Mouse (Mus musculus) heart, embryonic 10.5 days (tissue): ENCODE measurements at regions not wholly inside any gene's neighbourhood (a gene's known extent, or its start where the extent isn't known, plus 50 kb on each side); places are given as distances from the start of the nearest gene placed in this dataset.

Experiments used
- DNase-seq: peaks from one replicate; pipeline ENCODE4 v3.0.0-alpha.2; 2017; ENCODE audit warnings: low spot score
- H3K27ac ChIP-seq: fragments of 300-500 bp; sonication (generic); 2 replicates; pipeline ENCODE4 v1.5.1; 2016; ENCODE audit warnings: mild to moderate bottlenecking
- H3K27me3 ChIP-seq: fragments of 300-500 bp; sonication (generic); 2 replicates; pipeline ENCODE4 v1.6.1; 2016; ENCODE audit warnings: mild to moderate bottlenecking; ENCODE audit not compliant: poor library complexity, insufficient read depth, severe bottlenecking
- H3K36me3 ChIP-seq: fragments of 300-500 bp; sonication (generic); 2 replicates; pipeline ENCODE4 v1.6.1; 2016; ENCODE audit warnings: mild to moderate bottlenecking, moderate library complexity
- H3K4me1 ChIP-seq: fragments of 300-500 bp; sonication (generic); 2 replicates; pipeline ENCODE4 v1.6.1; 2016; ENCODE audit warnings: mild to moderate bottlenecking
- H3K4me3 ChIP-seq: fragments of 300-500 bp; sonication (generic); 2 replicates; pipeline ENCODE4 v1.5.1; 2016; ENCODE audit warnings: mild to moderate bottlenecking, moderate library complexity
- H3K9me3 ChIP-seq: fragments of 300-500 bp; sonication (generic); 2 replicates; pipeline ENCODE4 v1.6.1; 2016; ENCODE audit warnings: mild to moderate bottlenecking, moderate library complexity
- WGBS: fragments of 180-500 bp; shearing (Covaris S2); methylation state at CpG from one replicate; pipeline ENCODE4 v1.1.7; 2016; 5-methylcytosine and 5-hydroxymethylcytosine counted together

- Histone ChIP-seq H3K36me3 (no peaks in the 10 kb centered on the region), H3K9me3 (no peaks in the 10 kb centered on the region), H3K27ac (no peak overlapping the region), H3K27me3 (no peaks in the 10 kb centered on the region), H3K4me1 (peaks cover 29% of the 10 kb centered on the region), H3K4me3 (no peak overlapping the region)
- DNase-seq = no peak
- 24% methylated on average over 6 of the region's 6 CpGs for WGBS
Measured at GRCm38 (mm10) chr10:66928211-66928990, 167.5 kb upstream of the Jmjd1c start.

GRCm38 (mm10) chr10:66930563-66930962 lies 165.4 kb upstream of the Jmjd1c start:
- 71% methylated on average over 10 of the region's 10 CpGs for WGBS
- H3K9me3 ChIP-seq = no peaks in the 10 kb centered on the region
- H3K27me3 ChIP-seq = no peaks in the 10 kb centered on the region
- H3K4me3 ChIP-seq = no peak overlapping the region
- H3K36me3 ChIP-seq = no peaks in the 10 kb centered on the region
- DNase-seq = no peak
- H3K27ac ChIP-seq = 0 out of 2 replicates have a peak overlapping the region, but pooled peaks have one; percentile 13
- peaks cover 27% of the 10 kb centered on the region for H3K4me1 ChIP-seq

GRCm38 (mm10) chr10:66931505-66931904 lies 164.4 kb upstream of the Jmjd1c start:
- Histone ChIP-seq H3K36me3 (no peaks in the 10 kb centered on the region), H3K4me1 (peaks cover 24% of the 10 kb centered on the region), H3K27ac (no peak overlapping the region), H3K27me3 (no peaks in the 10 kb centered on the region), H3K9me3 (no peaks in the 10 kb centered on the region), H3K4me3 (no peak overlapping the region)
- DNase-seq = no peak
- WGBS = 68% methylated on average over 7 of the region's 7 CpGs

GRCm38 (mm10) chr10:66932544-66932943 lies 163.4 kb upstream of the Jmjd1c start:
- no peaks in the 10 kb centered on the region for H3K9me3 ChIP-seq
- no peaks in the 10 kb centered on the region for H3K27me3 ChIP-seq
- H3K4me3 ChIP-seq = no peak overlapping the region
- no peaks in the 10 kb centered on the region for H3K36me3 ChIP-seq
- no peak overlapping the region for H3K27ac ChIP-seq
- WGBS = 73% methylated on average over 6 of the region's 6 CpGs
- peaks cover 22% of the 10 kb centered on the region for H3K4me1 ChIP-seq
- DNase-seq = no peak

DNA sequence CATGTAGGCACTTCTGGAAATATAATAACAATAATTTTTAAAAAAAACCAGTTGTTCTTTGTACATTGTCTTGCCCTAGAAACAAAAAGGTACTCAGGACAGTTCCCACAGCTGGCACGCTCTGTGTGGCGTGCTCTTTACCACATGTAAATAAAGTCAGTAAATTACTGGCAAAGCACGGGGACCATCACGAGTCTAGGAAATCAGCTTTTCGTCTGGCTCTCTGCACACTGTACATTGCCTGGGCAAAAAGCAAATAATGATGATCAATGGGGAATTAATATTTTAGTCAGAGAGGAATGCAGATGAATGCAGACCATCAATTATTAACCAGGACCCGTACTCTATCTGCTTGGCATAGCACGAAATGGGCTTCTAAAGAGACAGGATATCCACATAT lies 162.2 kb upstream of the Jmjd1c start:
- Histone ChIP-seq H3K36me3 (no peaks in the 10 kb centered on the region), H3K4me1 (peaks cover 14% of the 10 kb centered on the region; the same call in 1 of the 2 replicates), H3K9me3 (no peaks in the 10 kb centered on the region), H3K27ac (no peak overlapping the region), H3K27me3 (no peaks in the 10 kb centered on the region), H3K4me3 (no peak overlapping the region)
- WGBS = 89% methylated on average over 7 of the region's 7 CpGs
- no peak for DNase-seq

GRCm38 (mm10) chr10:66935731-66936130 lies 160.2 kb upstream of the Jmjd1c start:
- H3K4me3 ChIP-seq = no peak overlapping the region
- H3K9me3 ChIP-seq = no peaks in the 10 kb centered on the region
- 33% methylated on average over 6 of the region's 6 CpGs for WGBS
- DNase-seq = no peak
- H3K36me3 ChIP-seq = no peaks in the 10 kb centered on the region
- no peaks in the 10 kb centered on the region for H3K27me3 ChIP-seq
- 0 out of 2 replicates have a peak overlapping the region, but pooled peaks have one; percentile 38 for H3K27ac ChIP-seq
- H3K4me1 ChIP-seq = peaks cover 8% of the 10 kb centered on the region; the same call in 1 of the 2 replicates

DNA sequence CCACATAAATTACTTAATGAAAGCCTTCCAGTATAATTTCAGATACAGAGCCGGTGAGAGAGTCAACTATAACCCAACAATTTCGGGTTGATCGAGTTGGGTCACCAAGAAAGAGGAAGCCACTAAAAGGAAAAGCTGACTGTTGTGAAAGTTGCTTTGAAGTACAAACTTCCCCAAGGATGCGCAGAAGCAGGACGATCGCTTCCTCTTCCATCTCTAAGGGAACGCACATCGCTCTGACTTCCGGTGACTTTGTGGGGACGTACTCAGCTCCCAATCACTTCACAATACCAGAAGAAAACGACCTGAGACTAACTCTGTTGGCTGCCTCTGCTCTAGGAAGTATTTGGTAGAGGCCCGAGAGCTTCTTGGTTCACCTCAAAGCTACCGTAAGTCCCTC lies 158.8 kb upstream of the Jmjd1c start:
- Histone ChIP-seq H3K27ac (no peak overlapping the region), H3K4me3 (no peak overlapping the region), H3K9me3 (no peaks in the 10 kb centered on the region), H3K27me3 (no peaks in the 10 kb centered on the region), H3K36me3 (no peaks in the 10 kb centered on the region), H3K4me1 (peaks cover 5% of the 10 kb centered on the region; the same call in 1 of the 2 replicates)
- no peak for DNase-seq
- WGBS = 88% methylated on average over 13 of the region's 13 CpGs

DNA sequence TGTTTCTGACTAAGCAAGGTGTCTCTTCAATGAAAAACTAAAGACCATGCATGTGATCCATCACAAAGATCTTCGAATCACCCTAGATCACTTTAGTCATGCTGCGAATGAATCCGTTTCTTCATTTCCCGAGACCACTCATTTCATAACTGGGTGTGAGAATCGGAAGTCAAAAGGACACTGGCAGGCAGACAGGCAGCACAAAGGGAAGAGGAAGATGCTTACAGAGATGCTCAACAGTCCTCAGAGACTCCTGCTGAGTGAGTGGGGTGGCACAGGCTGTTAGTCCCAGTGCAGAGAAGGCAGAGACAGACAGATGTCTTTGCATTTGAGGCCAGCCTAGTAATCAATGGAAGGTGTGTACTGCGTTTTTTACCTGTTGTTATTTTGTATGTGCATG lies 155.6 kb upstream of the Jmjd1c start:
- peaks cover 5% of the 10 kb centered on the region; the same call in 1 of the 2 replicates for H3K4me1 ChIP-seq
- DNase-seq = no peak
- H3K36me3 ChIP-seq = no peaks in the 10 kb centered on the region
- H3K27me3 ChIP-seq = no peaks in the 10 kb centered on the region
- WGBS = 81% methylated on average over 6 of the region's 6 CpGs
- no peak overlapping the region for H3K4me3 ChIP-seq
- H3K27ac ChIP-seq = no peak overlapping the region
- H3K9me3 ChIP-seq = no peaks in the 10 kb centered on the region

DNA sequence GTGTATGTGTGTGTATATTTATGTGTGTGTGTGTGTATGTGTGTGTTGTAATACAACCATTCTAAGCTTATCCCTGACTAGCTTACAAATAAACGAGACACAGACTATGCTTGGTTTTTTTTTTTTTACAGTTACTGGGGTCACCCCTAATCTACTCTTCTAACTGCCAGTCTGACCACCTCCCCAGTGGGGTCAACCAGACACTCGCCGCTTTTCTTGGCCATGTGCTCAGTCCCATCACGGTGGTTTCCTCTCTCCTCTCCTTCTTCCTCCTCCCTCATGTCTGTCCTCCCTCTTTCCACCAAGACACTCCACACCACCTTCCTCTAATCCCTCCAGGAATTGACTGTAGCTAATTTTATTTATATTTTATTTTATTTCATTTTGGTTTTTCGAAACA lies 155.0 kb upstream of the Jmjd1c start:
- H3K9me3 ChIP-seq = no peaks in the 10 kb centered on the region
- no peak overlapping the region for H3K27ac ChIP-seq
- 80% methylated on average over 5 of the region's 5 CpGs for WGBS
- H3K36me3 ChIP-seq = no peaks in the 10 kb centered on the region
- H3K4me3 ChIP-seq = no peak overlapping the region
- H3K27me3 ChIP-seq = no peaks in the 10 kb centered on the region
- DNase-seq = no peak
- H3K4me1 ChIP-seq = no peaks in the 10 kb centered on the region

DNA sequence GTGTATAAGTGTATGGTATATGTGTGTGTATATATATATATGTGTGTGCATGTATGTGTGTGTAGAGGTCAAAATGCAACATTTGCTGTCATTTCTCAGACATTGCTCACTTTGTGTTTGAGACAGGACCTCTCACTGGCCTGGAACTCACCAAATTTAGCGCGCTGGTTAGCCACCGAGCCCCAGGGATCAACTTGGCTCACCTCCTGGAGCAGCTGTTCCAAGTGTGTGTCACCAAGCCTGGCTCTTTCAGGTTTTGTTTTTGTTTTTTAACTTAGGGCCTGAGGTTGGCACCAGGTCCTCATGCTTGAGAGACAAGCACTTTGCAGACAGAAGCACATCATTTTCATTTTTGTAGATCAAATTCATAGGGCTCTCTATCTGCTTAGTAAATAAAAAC lies 154.0 kb upstream of the Jmjd1c start:
- no peaks in the 10 kb centered on the region for H3K4me1 ChIP-seq
- no peak for DNase-seq
- no peaks in the 10 kb centered on the region for H3K27me3 ChIP-seq
- H3K36me3 ChIP-seq = no peaks in the 10 kb centered on the region
- 87% methylated on average over 3 of the region's 3 CpGs for WGBS
- no peak overlapping the region for H3K27ac ChIP-seq
- no peak overlapping the region for H3K4me3 ChIP-seq
- H3K9me3 ChIP-seq = no peaks in the 10 kb centered on the region

- no peak for DNase-seq
- no peak overlapping the region for H3K27ac ChIP-seq
Measured at GRCm38 (mm10) chr10:66943875-66944274, 152.1 kb upstream of the Jmjd1c start.

DNA sequence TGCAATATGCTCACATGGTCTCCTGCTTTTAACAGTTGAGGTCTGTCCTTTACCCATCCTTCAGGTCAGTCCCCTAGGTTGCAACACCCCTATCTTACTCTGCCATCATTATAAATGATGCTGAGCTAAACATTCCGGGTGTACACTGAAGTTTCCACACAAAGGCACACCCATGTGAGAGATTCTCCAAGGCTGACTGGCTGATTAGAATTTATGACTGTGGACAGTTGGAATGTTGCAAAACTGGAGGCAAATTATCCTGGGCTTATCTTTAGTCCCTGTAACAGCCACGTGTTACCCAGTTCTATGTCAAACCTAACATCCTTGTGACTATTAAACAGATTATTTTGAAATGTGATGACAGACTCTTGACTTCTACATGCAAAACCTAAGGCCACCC lies 149.8 kb upstream of the Jmjd1c start:
- no peaks in the 10 kb centered on the region for H3K36me3 ChIP-seq
- no peak overlapping the region for H3K27ac ChIP-seq
- DNase-seq = no peak
- H3K27me3 ChIP-seq = no peaks in the 10 kb centered on the region
- H3K4me1 ChIP-seq = no peaks in the 10 kb centered on the region
- 60% methylated on average over 2 of the region's 2 CpGs for WGBS
- no peaks in the 10 kb centered on the region for H3K9me3 ChIP-seq
- no peak overlapping the region for H3K4me3 ChIP-seq

More at GRCm38 (mm10) chr10:66943875-66944274, 152.1 kb upstream of the Jmjd1c start:
- no peak overlapping the region for H3K4me3 ChIP-seq
- no peaks in the 10 kb centered on the region for H3K4me1 ChIP-seq
- no peaks in the 10 kb centered on the region for H3K27me3 ChIP-seq
- no peaks in the 10 kb centered on the region for H3K9me3 ChIP-seq
- no peaks in the 10 kb centered on the region for H3K36me3 ChIP-seq
- 55% methylated on average over 5 of the region's 5 CpGs for WGBS

DNA sequence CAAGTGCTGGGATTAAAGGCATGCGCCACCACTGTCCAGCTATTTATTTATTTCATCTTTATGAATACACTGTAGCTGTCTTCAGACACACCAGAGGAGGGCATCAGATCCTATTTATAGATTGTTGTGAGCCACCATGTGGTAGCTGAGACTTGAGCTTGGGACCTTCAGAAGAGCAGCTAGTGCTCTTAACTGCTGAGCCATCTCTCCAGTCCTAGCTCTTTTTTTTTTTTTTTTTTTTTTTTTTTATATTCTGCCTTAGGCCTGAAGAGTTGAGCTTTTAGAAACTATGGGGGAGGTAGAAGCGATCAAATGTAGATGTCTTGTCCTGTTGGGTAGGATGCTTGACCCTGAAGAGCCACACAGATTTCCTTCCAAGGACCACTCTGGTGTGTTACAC lies 147.6 kb upstream of the Jmjd1c start:
- H3K4me3 ChIP-seq = no peak overlapping the region
- WGBS = 90% methylated on average over 2 of the region's 2 CpGs
- H3K36me3 ChIP-seq = no peaks in the 10 kb centered on the region

GRCm38 (mm10) chr10:66950441-66950840 lies 145.5 kb upstream of the Jmjd1c start:
- Histone ChIP-seq H3K27ac (no peak overlapping the region), H3K9me3 (no peaks in the 10 kb centered on the region), H3K4me1 (0 out of 2 replicates have a peak, but pooled peaks cover 2% of the 10 kb centered on the region), H3K4me3 (no peak overlapping the region), H3K36me3 (no peaks in the 10 kb centered on the region), H3K27me3 (no peaks in the 10 kb centered on the region)
- WGBS = 81% methylated on average over 4 of the region's 4 CpGs
- DNase-seq = no peak

More for the DNA sequence above, 147.6 kb upstream of the Jmjd1c start:
- Histone ChIP-seq H3K9me3 (no peaks in the 10 kb centered on the region), H3K27me3 (no peaks in the 10 kb centered on the region), H3K27ac (no peak overlapping the region), H3K4me1 (no peaks in the 10 kb centered on the region)
- no peak for DNase-seq
